Mouse (Mus musculus): Measurements from ENCODE around the gene Serping1.

DNA sequence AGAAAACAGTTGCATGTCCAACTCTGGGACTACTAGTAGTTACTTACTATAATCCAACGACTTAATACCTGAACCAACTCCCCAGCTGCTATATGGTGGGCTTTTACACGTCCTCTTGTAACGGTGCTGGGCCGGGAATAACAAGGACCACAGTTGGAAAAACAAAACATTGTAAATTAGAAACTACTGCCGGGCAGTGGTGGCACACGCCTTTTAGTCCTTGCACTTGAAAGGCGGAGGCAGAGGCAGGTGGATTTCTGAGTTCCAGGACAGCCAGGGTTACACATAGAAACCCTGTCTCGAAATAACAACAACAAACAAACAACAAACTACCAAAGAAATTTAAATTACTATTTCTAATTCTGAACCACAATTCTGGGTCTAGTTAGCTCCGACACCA lies 48.5 kb downstream of the Serping1 start:
- TF ChIP-seq POLR2A (IDR thresholded peaks at IDR 0.05; ENCODE audit: low read depth, low read length) (no peak), CTCF (IDR thresholded peaks at IDR 0.05; ENCODE audit: extremely low read depth, insufficient read depth, insufficient read length, insufficient replicate concordance) (no peak)
